Mouse (Mus musculus): ENCODE data around the gene Dnajc5. TPM values are rescaled to one million over a fixed set of nuclear protein-coding genes. Genes with fewer than 3 reads are reported as not detected.
A peak's percentile ranks its signal among the peaks of the same experiment; 100 is the strongest.

Gene Dnajc5
- polyA plus RNA-seq, 1 experiment from 2014 or later, result 82.0 TPM

DNA sequence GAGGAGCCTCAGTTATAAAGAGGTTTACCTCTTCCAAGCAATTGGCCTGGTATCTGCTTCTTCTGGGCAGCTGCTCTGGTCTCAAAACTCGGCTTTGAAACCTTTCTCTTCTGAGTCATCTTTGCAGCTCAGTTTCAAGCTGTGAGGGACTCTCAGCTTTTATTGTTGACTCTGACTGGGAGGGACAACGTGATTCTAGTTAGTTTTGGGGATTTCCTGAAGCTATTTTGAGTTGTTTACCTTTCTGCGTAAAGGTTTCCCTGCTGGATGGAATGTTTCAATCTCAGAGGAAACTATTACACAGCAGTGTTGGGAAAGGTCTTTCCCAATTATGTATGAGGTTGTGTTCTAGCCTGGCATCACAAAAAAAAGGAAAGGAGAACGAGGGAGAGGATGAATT lies 21.6 kb upstream of the Dnajc5 start:
- no peak overlapping the region for H3K4me3 ChIP-seq (ENCODE audit: low read length)
- H3K4me2 ChIP-seq (ENCODE audit: low read depth, low read length), result no peak overlapping the region; the same call in 1 of the 2 replicates
- H3K36me3 ChIP-seq (ENCODE audit: control insufficient read depth, insufficient read depth, low read length), result peaks cover 18% of the 10 kb centered on the region
- H3K27ac ChIP-seq (ENCODE audit: low read length), result no peak overlapping the region
- ATAC-seq (ENCODE audit: low read depth), result no peak
- WGBS, result 57% methylated on average over 4 of the region's 4 CpGs
- no peaks in the 10 kb centered on the region for H3K27me3 ChIP-seq (ENCODE audit: control insufficient read depth, insufficient read depth, low read depth, low read length)
- H3K4me1 ChIP-seq (replicated peaks; ENCODE audit: control insufficient read depth, insufficient read depth, low read length), result peaks cover 14% of the 10 kb centered on the region
- no peak overlapping the region for H3K9ac ChIP-seq (ENCODE audit: low read length)
- no peaks in the 10 kb centered on the region for H3K9me3 ChIP-seq (ENCODE audit: control insufficient read depth, low read length)

DNA sequence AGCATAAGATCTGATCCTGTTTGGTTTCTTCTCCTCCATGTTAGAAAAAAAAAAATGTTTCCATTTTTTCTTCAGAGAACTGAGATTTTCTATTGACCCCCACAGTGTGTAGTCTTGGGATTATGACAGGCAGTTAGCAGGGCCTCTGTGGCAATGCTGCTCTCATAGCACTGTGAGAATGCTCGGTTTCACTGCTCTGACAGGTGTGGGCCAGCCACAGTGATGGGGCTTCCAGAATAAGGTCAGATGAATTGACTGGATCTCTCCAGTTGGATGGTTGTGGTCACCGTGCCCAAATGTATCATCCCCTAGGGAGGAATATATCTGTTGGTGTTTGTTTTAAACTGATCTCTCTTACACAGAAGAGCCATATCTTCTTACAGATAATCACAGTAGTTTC lies 11.1 kb upstream of the Dnajc5 start:
- Histone ChIP-seq H3K4me1 (replicated peaks; ENCODE audit: control insufficient read depth, insufficient read depth, low read length) (0 out of 2 replicates have a peak, but pooled peaks cover 3% of the 10 kb centered on the region), H3K36me3 (ENCODE audit: control insufficient read depth, insufficient read depth, low read length) (peaks cover 55% of the 10 kb centered on the region), H3K27ac (ENCODE audit: low read length) (no peak overlapping the region), H3K9me3 (ENCODE audit: control insufficient read depth, low read length) (no peaks in the 10 kb centered on the region), H3K4me3 (ENCODE audit: low read length) (no peak overlapping the region), H3K27me3 (ENCODE audit: control insufficient read depth, insufficient read depth, low read depth, low read length) (no peaks in the 10 kb centered on the region), H3K9ac (ENCODE audit: low read length) (no peak overlapping the region), H3K4me2 (ENCODE audit: low read depth, low read length) (no peak overlapping the region)
- 87% methylated on average over 2 of the region's 2 CpGs for WGBS
- no peak for ATAC-seq (ENCODE audit: low read depth)

DNA sequence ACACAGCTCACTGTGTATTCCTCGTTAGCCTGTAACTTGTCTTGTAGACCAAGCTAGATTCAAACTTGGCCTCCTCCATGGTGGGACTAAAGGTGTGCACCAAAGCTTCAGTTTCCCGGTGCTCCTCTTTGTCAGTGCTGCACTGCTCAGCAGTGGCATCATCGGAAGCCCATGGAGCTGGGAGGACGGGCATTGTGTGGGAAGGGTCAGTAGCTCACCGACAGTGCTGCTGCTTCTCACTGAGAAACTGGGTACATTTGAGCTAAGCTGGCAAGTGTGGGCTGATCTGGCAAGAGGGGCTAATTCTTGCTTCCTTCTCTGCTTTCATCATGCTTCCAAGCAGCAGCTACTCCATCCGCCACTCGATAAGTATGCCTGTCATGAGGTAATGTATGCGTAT lies 9.1 kb upstream of the Dnajc5 start:
- Histone ChIP-seq H3K9ac (ENCODE audit: low read length) (no peak overlapping the region), H3K4me2 (ENCODE audit: low read depth, low read length) (no peak overlapping the region), H3K4me1 (replicated peaks; ENCODE audit: control insufficient read depth, insufficient read depth, low read length) (no peaks in the 10 kb centered on the region), H3K9me3 (ENCODE audit: control insufficient read depth, low read length) (no peaks in the 10 kb centered on the region), H3K4me3 (ENCODE audit: low read length) (no peak overlapping the region), H3K27me3 (ENCODE audit: control insufficient read depth, insufficient read depth, low read depth, low read length) (no peaks in the 10 kb centered on the region), H3K36me3 (ENCODE audit: control insufficient read depth, insufficient read depth, low read length) (peaks cover 62% of the 10 kb centered on the region), H3K27ac (ENCODE audit: low read length) (no peak overlapping the region)
- WGBS, result 93% methylated on average over 8 of the region's 8 CpGs
- no peak for ATAC-seq (ENCODE audit: low read depth)

DNA sequence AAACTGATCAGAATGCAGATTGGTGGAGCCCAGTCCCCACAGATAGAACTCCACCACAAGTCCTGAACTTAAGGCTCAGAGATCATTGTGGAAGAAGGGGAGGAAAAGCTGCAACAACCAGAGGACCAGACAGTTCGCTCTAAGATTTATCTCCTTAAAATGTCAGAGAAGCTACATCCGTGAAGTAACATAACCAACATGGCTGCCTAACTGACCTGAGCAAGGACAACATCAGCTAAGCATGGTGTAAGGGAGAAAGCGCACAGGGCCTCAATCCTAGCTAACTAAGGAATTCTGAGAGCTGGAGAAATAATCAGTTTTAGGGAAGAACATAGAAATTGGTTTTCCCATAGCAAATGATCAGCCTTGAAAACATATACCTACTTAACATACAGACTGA lies 1.1 kb upstream of the Dnajc5 start:
- WGBS, result 61% methylated on average over 3 of the region's 3 CpGs

DNA sequence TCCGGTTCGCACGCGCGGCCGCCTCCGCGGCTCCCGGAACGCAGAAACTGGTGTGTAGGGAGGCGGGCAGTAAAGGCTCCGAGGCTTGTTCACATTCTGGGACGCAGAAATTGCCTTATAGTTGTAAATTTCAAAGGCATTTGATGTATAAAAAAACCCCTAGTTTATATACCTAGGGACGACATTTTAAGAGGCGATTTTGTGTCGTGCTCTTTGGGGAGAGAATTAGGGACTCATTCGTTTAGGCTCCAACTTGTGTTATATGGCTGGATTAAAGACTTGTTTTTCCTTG lies 597 bp downstream of the Dnajc5 start:
- peaks cover 19% of the 10 kb centered on the region for H3K36me3 ChIP-seq (ENCODE audit: control insufficient read depth, insufficient read depth, low read length)
- H3K27me3 ChIP-seq (ENCODE audit: control insufficient read depth, insufficient read depth, low read depth, low read length), result no peaks in the 10 kb centered on the region
- H3K9ac ChIP-seq (ENCODE audit: low read length), result peak overlapping the region; percentile 92
- ATAC-seq (ENCODE audit: low read depth), result no peak
- H3K27ac ChIP-seq (ENCODE audit: low read length), result peak overlapping the region; percentile 99
- H3K4me3 ChIP-seq (ENCODE audit: low read length), result peak overlapping the region; percentile 81
- peak overlapping the region; percentile 81 for H3K4me2 ChIP-seq (ENCODE audit: low read depth, low read length)
- no peaks in the 10 kb centered on the region for H3K9me3 ChIP-seq (ENCODE audit: control insufficient read depth, low read length)
- H3K4me1 ChIP-seq (replicated peaks; ENCODE audit: control insufficient read depth, insufficient read depth, low read length), result peaks cover 21% of the 10 kb centered on the region
- WGBS, result 0% methylated on average over 17 of the region's 17 CpGs

More for the DNA sequence above, 1.1 kb upstream of the Dnajc5 start:
- peak overlapping the region; percentile 99 for H3K27ac ChIP-seq (ENCODE audit: low read length)
- H3K9ac ChIP-seq (ENCODE audit: low read length), result peak overlapping the region; percentile 92
- ATAC-seq (ENCODE audit: low read depth), result no peak
- peak overlapping the region; percentile 81 for H3K4me2 ChIP-seq (ENCODE audit: low read depth, low read length)
- H3K9me3 ChIP-seq (ENCODE audit: control insufficient read depth, low read length), result no peaks in the 10 kb centered on the region
- peak overlapping the region; percentile 81 for H3K4me3 ChIP-seq (ENCODE audit: low read length)
- H3K4me1 ChIP-seq (replicated peaks; ENCODE audit: control insufficient read depth, insufficient read depth, low read length), result peaks cover 19% of the 10 kb centered on the region
- H3K27me3 ChIP-seq (ENCODE audit: control insufficient read depth, insufficient read depth, low read depth, low read length), result no peaks in the 10 kb centered on the region
- H3K36me3 ChIP-seq (ENCODE audit: control insufficient read depth, insufficient read depth, low read length), result peaks cover 30% of the 10 kb centered on the region

DNA sequence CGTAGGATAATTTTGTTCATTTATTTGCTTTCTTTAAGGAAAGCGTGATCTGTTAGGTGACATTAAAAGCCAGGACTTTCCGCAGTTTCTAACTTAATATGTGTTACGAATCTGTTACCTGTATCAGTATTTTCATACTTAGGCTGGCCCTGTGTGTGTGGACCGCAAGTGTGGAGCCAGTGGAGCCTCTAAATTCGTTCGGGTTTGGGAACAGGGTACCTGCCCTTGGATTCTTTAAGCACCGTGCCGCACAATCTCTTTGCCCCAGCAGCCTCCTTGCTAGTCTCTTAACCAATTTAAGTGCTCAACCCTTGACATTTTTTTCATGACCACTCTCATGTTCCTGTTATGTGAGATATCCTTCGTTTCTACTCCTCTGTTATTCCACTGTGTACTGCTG lies 1.2 kb downstream of the Dnajc5 start:
- H3K27ac ChIP-seq (ENCODE audit: low read length), result no peak overlapping the region; the same call in 1 of the 2 replicates
- no peak for ATAC-seq (ENCODE audit: low read depth)
- H3K9ac ChIP-seq (ENCODE audit: low read length), result peak overlapping the region; percentile 92
- no peaks in the 10 kb centered on the region for H3K27me3 ChIP-seq (ENCODE audit: control insufficient read depth, insufficient read depth, low read depth, low read length)
- peaks cover 13% of the 10 kb centered on the region for H3K36me3 ChIP-seq (ENCODE audit: control insufficient read depth, insufficient read depth, low read length)
- H3K4me3 ChIP-seq (ENCODE audit: low read length), result peak overlapping the region; percentile 81
- H3K9me3 ChIP-seq (ENCODE audit: control insufficient read depth, low read length), result no peaks in the 10 kb centered on the region
- WGBS, result 27% methylated on average over 10 of the region's 10 CpGs
- H3K4me2 ChIP-seq (ENCODE audit: low read depth, low read length), result peak overlapping the region; percentile 81
- H3K4me1 ChIP-seq (replicated peaks; ENCODE audit: control insufficient read depth, insufficient read depth, low read length), result peaks cover 21% of the 10 kb centered on the region

DNA sequence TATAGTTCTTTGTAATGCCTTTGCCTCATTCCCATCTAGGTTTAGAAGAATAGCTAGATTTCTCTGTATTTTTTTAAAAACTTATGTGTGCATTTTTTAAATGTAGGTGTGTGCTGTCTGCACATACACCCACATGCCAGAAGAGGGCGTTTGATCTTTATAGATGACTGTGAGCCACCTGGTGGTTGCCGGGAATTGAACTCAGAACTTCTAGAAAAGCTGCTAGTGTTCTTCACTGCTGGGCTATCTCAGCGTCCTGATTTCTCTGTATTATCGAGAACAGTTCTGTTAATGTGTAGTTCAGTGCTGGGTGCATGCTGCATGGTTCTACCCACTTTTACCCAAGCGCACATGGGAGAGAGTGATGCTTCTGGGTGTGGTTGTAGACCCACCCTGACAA lies 2.5 kb downstream of the Dnajc5 start:
- Histone ChIP-seq H3K9me3 (ENCODE audit: control insufficient read depth, low read length) (no peaks in the 10 kb centered on the region), H3K36me3 (ENCODE audit: control insufficient read depth, insufficient read depth, low read length) (peaks cover 2% of the 10 kb centered on the region), H3K4me3 (ENCODE audit: low read length) (no peak overlapping the region), H3K27me3 (ENCODE audit: control insufficient read depth, insufficient read depth, low read depth, low read length) (no peaks in the 10 kb centered on the region), H3K27ac (ENCODE audit: low read length) (no peak overlapping the region), H3K4me1 (replicated peaks; ENCODE audit: control insufficient read depth, insufficient read depth, low read length) (peaks cover 21% of the 10 kb centered on the region), H3K4me2 (ENCODE audit: low read depth, low read length) (no peak overlapping the region), H3K9ac (ENCODE audit: low read length) (no peak overlapping the region)
- 65% methylated on average over 5 of the region's 5 CpGs for WGBS
- ATAC-seq (ENCODE audit: low read depth), result no peak

DNA sequence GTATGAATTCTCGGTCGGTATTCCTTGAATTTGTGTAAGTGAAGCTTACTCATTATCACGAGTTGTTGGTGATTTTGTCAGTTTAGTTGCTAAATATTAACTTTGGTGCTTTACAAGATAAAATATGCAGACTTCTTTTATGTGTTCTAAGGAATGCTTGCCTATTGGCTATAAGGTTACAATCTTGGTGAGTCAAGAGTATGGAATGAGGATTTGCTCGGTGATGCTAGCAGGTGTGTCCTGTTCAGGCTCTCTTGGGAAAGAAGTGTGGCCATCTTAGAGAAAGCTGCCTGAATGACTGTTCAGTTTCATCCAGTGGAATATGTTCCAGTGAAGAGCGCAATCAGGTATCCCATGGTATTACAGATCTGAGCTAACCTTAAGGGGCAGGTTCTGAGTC lies 5.2 kb downstream of the Dnajc5 start:
- H3K9me3 ChIP-seq (ENCODE audit: control insufficient read depth, low read length), result peaks cover under 1% of the 10 kb centered on the region
- H3K4me3 ChIP-seq (ENCODE audit: low read length), result no peak overlapping the region
- no peak overlapping the region for H3K9ac ChIP-seq (ENCODE audit: low read length)
- H3K27me3 ChIP-seq (ENCODE audit: control insufficient read depth, insufficient read depth, low read depth, low read length), result no peaks in the 10 kb centered on the region
- no peak overlapping the region for H3K27ac ChIP-seq (ENCODE audit: low read length)
- no peak for ATAC-seq (ENCODE audit: low read depth)
- peaks cover 11% of the 10 kb centered on the region for H3K4me1 ChIP-seq (replicated peaks; ENCODE audit: control insufficient read depth, insufficient read depth, low read length)
- H3K4me2 ChIP-seq (ENCODE audit: low read depth, low read length), result no peak overlapping the region
- H3K36me3 ChIP-seq (ENCODE audit: control insufficient read depth, insufficient read depth, low read length), result peaks cover 7% of the 10 kb centered on the region
- 65% methylated on average over 5 of the region's 5 CpGs for WGBS

DNA sequence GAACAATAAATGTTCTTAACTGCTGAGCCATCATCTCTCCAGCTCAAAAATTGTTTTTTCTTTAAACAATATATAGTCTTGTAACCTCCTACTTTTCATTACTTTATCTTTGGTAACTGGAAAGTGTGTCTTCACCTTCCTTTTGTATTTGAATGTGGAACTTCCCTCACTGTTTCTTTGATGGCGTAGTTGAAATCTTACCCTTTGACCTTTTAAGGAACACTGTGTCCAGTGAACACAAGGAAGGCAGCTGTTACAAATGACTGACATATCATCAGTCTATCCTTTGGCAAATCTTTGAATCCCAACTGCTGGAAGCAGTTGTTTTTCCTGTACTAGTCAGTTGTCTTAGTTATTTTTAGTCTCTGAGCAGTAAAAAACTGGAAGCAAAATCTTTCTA lies 8.8 kb downstream of the Dnajc5 start:
- no peak overlapping the region for H3K27ac ChIP-seq (ENCODE audit: low read length)
- 74% methylated on average over 1 of the region's 1 CpGs for WGBS
- H3K4me3 ChIP-seq (ENCODE audit: low read length), result no peak overlapping the region
- H3K36me3 ChIP-seq (ENCODE audit: control insufficient read depth, insufficient read depth, low read length), result peaks cover 14% of the 10 kb centered on the region; the same call in 1 of the 2 replicates
- no peaks in the 10 kb centered on the region for H3K27me3 ChIP-seq (ENCODE audit: control insufficient read depth, insufficient read depth, low read depth, low read length)
- H3K4me1 ChIP-seq (replicated peaks; ENCODE audit: control insufficient read depth, insufficient read depth, low read length), result 0 out of 2 replicates have a peak, but pooled peaks cover 2% of the 10 kb centered on the region
- H3K4me2 ChIP-seq (ENCODE audit: low read depth, low read length), result no peak overlapping the region
- H3K9me3 ChIP-seq (ENCODE audit: control insufficient read depth, low read length), result peaks cover 6% of the 10 kb centered on the region
- no peak overlapping the region for H3K9ac ChIP-seq (ENCODE audit: low read length)
- no peak for ATAC-seq (ENCODE audit: low read depth)

DNA sequence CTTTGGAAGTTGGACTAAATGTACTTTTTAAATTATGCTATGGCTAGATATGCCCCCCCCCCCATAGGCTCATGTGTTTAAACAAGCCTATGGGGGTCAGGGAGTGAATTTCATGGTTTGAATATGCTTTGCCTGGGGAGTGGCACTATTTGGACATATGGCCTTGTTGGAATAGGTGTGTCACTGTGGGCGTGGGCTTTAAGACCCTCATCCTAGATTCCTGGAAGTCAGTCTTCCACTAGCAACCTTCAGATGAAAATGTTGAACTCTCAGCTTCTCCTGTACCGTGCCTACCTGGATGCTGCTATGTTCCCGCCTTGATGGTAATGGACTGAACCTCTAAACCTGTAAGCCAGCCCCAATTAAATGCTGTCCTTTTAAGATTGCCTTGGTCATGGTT lies 12.3 kb downstream of the Dnajc5 start:
- no peak overlapping the region for H3K4me2 ChIP-seq (ENCODE audit: low read depth, low read length)
- H3K27me3 ChIP-seq (ENCODE audit: control insufficient read depth, insufficient read depth, low read depth, low read length), result no peaks in the 10 kb centered on the region
- no peak overlapping the region for H3K27ac ChIP-seq (ENCODE audit: low read length)
- H3K4me3 ChIP-seq (ENCODE audit: low read length), result no peak overlapping the region
- no peak for ATAC-seq (ENCODE audit: low read depth)
- H3K36me3 ChIP-seq (ENCODE audit: control insufficient read depth, insufficient read depth, low read length), result peaks cover 14% of the 10 kb centered on the region; the same call in 1 of the 2 replicates
- peaks cover 6% of the 10 kb centered on the region for H3K9me3 ChIP-seq (ENCODE audit: control insufficient read depth, low read length)
- 0 out of 2 replicates have a peak, but pooled peaks cover 2% of the 10 kb centered on the region for H3K4me1 ChIP-seq (replicated peaks; ENCODE audit: control insufficient read depth, insufficient read depth, low read length)
- WGBS, result 88% methylated on average over 3 of the region's 3 CpGs
- no peak overlapping the region for H3K9ac ChIP-seq (ENCODE audit: low read length)

All from lung, embryonic 16.5 days (tissue).